Mouse (Mus musculus) adrenal gland (tissue): ENCODE data around the gene Stoml2.

Experiments used
- intact Hi-C: fragments of 180-260 bp; cut with DNase I; formaldehyde crosslinking; loops from one replicate; pipeline ENCODE4 v1.15.1; 2025

Gene Stoml2

GRCm38 (mm10) chr4:43038567-43039495, 7.3 kb upstream of the Stoml2 start:
- intact Hi-C loops, result no loop called here

- intact Hi-C loops, result no loop called here
These were observed 6.5 kb upstream of the Stoml2 start for GRCm38 (mm10) chr4:43037860-43038566.

- intact Hi-C loops, result no loop called here
These were observed 4.8 kb upstream of the Stoml2 start for GRCm38 (mm10) chr4:43036356-43036755.

- intact Hi-C loops, result no loop called here
These were observed 4.3 kb upstream of the Stoml2 start for GRCm38 (mm10) chr4:43035851-43036250.

GRCm38 (mm10) chr4:43033481-43033880, 2.0 kb upstream of the Stoml2 start:
- intact Hi-C loops, result no loop called here

- intact Hi-C loops, result no loop called here
These were observed 991 bp upstream of the Stoml2 start for GRCm38 (mm10) chr4:43032501-43032900.

GRCm38 (mm10) chr4:43030780-43031230, 705 bp downstream of the Stoml2 start:
- intact Hi-C loops, result no loop called here

- intact Hi-C loops, result no loop called here
These were observed 1.2 kb downstream of the Stoml2 start for GRCm38 (mm10) chr4:43030352-43030751.

- intact Hi-C loops, result no loop called here
These were observed 1.8 kb downstream of the Stoml2 start for GRCm38 (mm10) chr4:43029749-43030148.

- intact Hi-C loops, result no loop called here
These were observed 2.4 kb downstream of the Stoml2 start for GRCm38 (mm10) chr4:43029121-43029520.

GRCm38 (mm10) chr4:43025084-43025960, 6.2 kb downstream of the Stoml2 start, which contains the start of gene Pigo:
Gene Pigo, minus strand, starts transcription at chr4:43025819.
- intact Hi-C loops, result loop anchor here (2.0 kb wide), 1 partner anchor 19 kb away; no protein-coding TSS in a partner anchor

- intact Hi-C loops, result loop anchor here (2.0 kb wide), 1 partner anchor 18 kb away; no protein-coding TSS in a partner anchor
These were observed 6.8 kb downstream of the Stoml2 start for GRCm38 (mm10) chr4:43024673-43025072.

- intact Hi-C loops, result no loop called here
These were observed 10.2 kb downstream of the Stoml2 start for GRCm38 (mm10) chr4:43021341-43021740.

GRCm38 (mm10) chr4:43020876-43021275, 10.6 kb downstream of the Stoml2 start:
- intact Hi-C loops, result no loop called here

GRCm38 (mm10) chr4:43019641-43020465, 11.7 kb downstream of the Stoml2 start:
- intact Hi-C loops, result no loop called here

- intact Hi-C loops, result no loop called here
These were observed 12.3 kb downstream of the Stoml2 start for GRCm38 (mm10) chr4:43019176-43019575.

GRCm38 (mm10) chr4:43018156-43018555, 13.4 kb downstream of the Stoml2 start:
- intact Hi-C loops, result no loop called here

GRCm38 (mm10) chr4:43012091-43012490, 19.4 kb downstream of the Stoml2 start:
- intact Hi-C loops, result no loop called here

- intact Hi-C loops, result no loop called here
These were observed 21.1 kb downstream of the Stoml2 start, which contains the start of gene Fancg for GRCm38 (mm10) chr4:43010161-43011038. Gene Fancg, minus strand, starts transcription at chr4:43010506.
